Mouse (Mus musculus) CH12.LX (cell line): Measurements from ENCODE around the gene Zfp11. TPM values are rescaled to one million over a fixed set of nuclear protein-coding genes. Genes with fewer than 3 reads are reported as not detected.
"Not testable (repeated sequence)": the region's sequence is repeated elsewhere in the genome, so short reads cannot be mapped to it uniquely, and the experiment has no call there.

Source experiments
- DNase-seq: peaks from one replicate; pipeline ENCODE4 v3.0.0-alpha.2; 2013; ENCODE audit errors: extremely low read depth
- H3K27ac ChIP-seq: 2 replicates; pipeline ENCODE4 v1.5.1; 2012; ENCODE audit warnings: low read depth, mild to moderate bottlenecking, control low read depth, moderate library complexity; ENCODE audit not compliant: insufficient read depth
- H3K27me3 ChIP-seq: replicated peaks from 2 replicates; pipeline ENCODE3; 2012; ENCODE audit warnings: inconsistent platforms
- H3K36me3 ChIP-seq, 2 experiments: replicated peaks in 1 of 2; 2 replicates each; pipeline versions ENCODE3 to v1.6.1; 2012; ENCODE audit warnings: inconsistent platforms in 1 of 2, low read length in 1 of 2, mild to moderate bottlenecking in 1 of 2, mixed read lengths in 1 of 2, moderate library complexity in 1 of 2; ENCODE audit not compliant: control insufficient read depth in 1 of 2, insufficient read depth in 1 of 2
- H3K4me1 ChIP-seq, 2 experiments: 2 replicates each; pipeline ENCODE4 v1.6.1; 2012; ENCODE audit warnings: inconsistent platforms in 1 of 2, moderate library complexity in 1 of 2; ENCODE audit not compliant: insufficient read depth in 2 of 2, control insufficient read depth in 1 of 2
- H3K4me2 ChIP-seq: 2 replicates; pipeline ENCODE4 v1.6.1; 2012; ENCODE audit warnings: low read depth, mild to moderate bottlenecking, control low read depth; ENCODE audit not compliant: poor library complexity, insufficient read depth, severe bottlenecking
- H3K4me3 ChIP-seq, 3 experiments: fragments of 150-350 bp in 1 of 3; sonication (generic) in 1 of 3; replicated peaks in 1 of 3; 2 replicates each; pipeline versions ENCODE3 to v1.5.1; 2011 to 2012; ENCODE audit warnings: low read depth in 2 of 3, low read length in 2 of 3, mild to moderate bottlenecking in 2 of 3, moderate library complexity in 2 of 3, control low read depth in 1 of 3, improper control_type of control experiment in 1 of 3, inconsistent platforms in 1 of 3, mixed read lengths in 1 of 3; ENCODE audit not compliant: poor library complexity in 1 of 3
- H3K79me2 ChIP-seq: replicated peaks from 2 replicates; pipeline ENCODE4 v1.6.1; 2012; ENCODE audit warnings: mild to moderate bottlenecking, moderate library complexity; ENCODE audit not compliant: control insufficient read depth, poor library complexity, insufficient read depth, severe bottlenecking; ENCODE audit errors: extremely low read depth
- H3K9ac ChIP-seq: 2 replicates; pipeline ENCODE4 v1.6.1; 2012; ENCODE audit warnings: low read depth, mild to moderate bottlenecking, control low read depth, moderate library complexity; ENCODE audit not compliant: insufficient read depth
- H3K9me3 ChIP-seq: replicated peaks from 2 replicates; pipeline ENCODE3; 2012; ENCODE audit warnings: low read length, inconsistent platforms, mixed read lengths
- CHD2 ChIP-seq: IDR thresholded peaks from 2 replicates; pipeline ENCODE4 v1.6.1; 2011; ENCODE audit warnings: low read length, improper control_type of control experiment
- E2F4 ChIP-seq: IDR thresholded peaks from 2 replicates; pipeline ENCODE4 v1.6.1; 2011; ENCODE audit warnings: low read depth, low read length, improper control_type of control experiment; ENCODE audit not compliant: insufficient replicate concordance
- ELF1 ChIP-seq: IDR thresholded peaks from 2 replicates; pipeline ENCODE4 v1.6.1; 2014; ENCODE audit warnings: low read depth, mild to moderate bottlenecking, inconsistent platforms, low read length, improper control_type of control experiment
- EP300 ChIP-seq: IDR thresholded peaks from 2 replicates; pipeline ENCODE4 v1.6.1; 2011; ENCODE audit warnings: low read length, improper control_type of control experiment
- GABPA ChIP-seq: IDR thresholded peaks from 2 replicates; pipeline ENCODE4 v1.6.1; 2012; ENCODE audit warnings: low read depth, low read length, improper control_type of control experiment, inconsistent platforms; ENCODE audit not compliant: insufficient replicate concordance
- HCFC1 ChIP-seq: IDR thresholded peaks from 2 replicates; pipeline ENCODE4 v1.6.1; 2012; ENCODE audit warnings: low read depth, mild to moderate bottlenecking, inconsistent platforms, low read length, improper control_type of control experiment
- IRF4 ChIP-seq: IDR thresholded peaks from 2 replicates; pipeline ENCODE4 v1.6.1; 2014; ENCODE audit warnings: low read depth, mild to moderate bottlenecking, inconsistent platforms, low read length, improper control_type of control experiment
- JUND ChIP-seq: conservative IDR thresholded peaks from 2 replicates; pipeline ENCODE4 v1.6.1; 2011; ENCODE audit warnings: low read depth, low read length, improper control_type of control experiment
- KAT2A ChIP-seq: IDR thresholded peaks from 2 replicates; pipeline ENCODE4 v1.6.1; 2012; ENCODE audit warnings: low read length, improper control_type of control experiment, inconsistent platforms; ENCODE audit not compliant: insufficient replicate concordance
- MAX ChIP-seq: IDR thresholded peaks from 2 replicates; pipeline ENCODE4 v1.6.1; 2011; ENCODE audit warnings: low read length, improper control_type of control experiment
- MEF2A ChIP-seq: IDR thresholded peaks from 2 replicates; pipeline ENCODE4 v1.6.1; 2014; ENCODE audit warnings: low read depth, mild to moderate bottlenecking, inconsistent platforms, low read length, improper control_type of control experiment, borderline replicate concordance
- MXI1 ChIP-seq: IDR thresholded peaks from 2 replicates; pipeline ENCODE4 v1.6.1; 2011; ENCODE audit warnings: mild to moderate bottlenecking, low read depth, low read length, improper control_type of control experiment
- PAX5 ChIP-seq: IDR thresholded peaks from 2 replicates; pipeline ENCODE4 v1.6.1; 2012; ENCODE audit warnings: low read length, inconsistent platforms, mixed read lengths
- POLR2A ChIP-seq: IDR thresholded peaks from 2 replicates; pipeline ENCODE4 v1.6.1; 2011; ENCODE audit warnings: low read depth, mild to moderate bottlenecking, improper control_type of control experiment, low read length
- RAD21 ChIP-seq: IDR thresholded peaks from 2 replicates; pipeline ENCODE4 v1.6.1; 2011; ENCODE audit warnings: low read depth, mild to moderate bottlenecking, low read length, improper control_type of control experiment, moderate library complexity
- RCOR1 ChIP-seq: conservative IDR thresholded peaks from 2 replicates; pipeline ENCODE4 v1.6.1; 2012; ENCODE audit warnings: low read depth, mild to moderate bottlenecking, inconsistent platforms, low read length, improper control_type of control experiment
- SMC3 ChIP-seq: IDR thresholded peaks from 2 replicates; pipeline ENCODE4 v1.6.1; 2011; ENCODE audit warnings: low read depth, low read length, improper control_type of control experiment
- USF2 ChIP-seq: conservative IDR thresholded peaks from 2 replicates; pipeline ENCODE4 v1.6.1; 2011; ENCODE audit warnings: low read depth, low read length, improper control_type of control experiment
- ZC3H11A ChIP-seq: IDR thresholded peaks from 2 replicates; pipeline ENCODE4 v1.6.1; 2012; ENCODE audit warnings: low read depth, mild to moderate bottlenecking, inconsistent platforms, low read length, improper control_type of control experiment
- ZKSCAN1 ChIP-seq: IDR thresholded peaks from 2 replicates; pipeline ENCODE4 v1.6.1; 2012; ENCODE audit warnings: low read depth, inconsistent platforms, low read length, improper control_type of control experiment, borderline replicate concordance
- ZMIZ1 ChIP-seq: IDR thresholded peaks from 2 replicates; pipeline ENCODE4 v1.6.1; 2012; ENCODE audit warnings: low read depth, mild to moderate bottlenecking, inconsistent platforms, low read length, improper control_type of control experiment
- ZNF384 ChIP-seq: IDR thresholded peaks from 2 replicates; pipeline ENCODE4 v1.6.1; 2012; ENCODE audit warnings: low read depth, low read length, improper control_type of control experiment, inconsistent platforms
- dilution Hi-C: fragments of 300-500 bp; cut with MboI; formaldehyde crosslinking; loops from 2 replicates; pipeline ENCODE4 v1.14.3; 2020; ENCODE audit warnings: low sequenced_read_pairs; ENCODE audit not compliant: extremely low pct_unique_long_range_greater_than_20kb, extremely low pct_ligation_motif_present
- in situ Hi-C: fragments of 300-500 bp; cut with MboI; formaldehyde crosslinking; loops from 3 replicates; pipeline ENCODE4 v1.14.3; 2019; ENCODE audit warnings: low sequenced_read_pairs, low pct_ligation_motif_present, low pct_unique_long_range_greater_than_20kb, mixed read lengths
- polyA plus RNA-seq: library from polyadenylated mRNA; unstranded; fragments of >175 nt; gene quantifications from 2 replicates; pipeline ENCODE4 v1.2.1, GENCODE M21; 2012; ENCODE audit warnings: low read depth; ENCODE audit not compliant: insufficient read length
- total RNA-seq, 2 experiments: library from RNA; depleted of rRNA; stranded (reverse); fragments of 300-350 nt in 1 of 2; fragments of >200 nt in 1 of 2; gene quantifications; 2 replicates each; pipeline ENCODE4 v1.2.3; 2012 to 2014

The Zfp11 gene
- total and polyA plus RNA-seq, 3 experiments: not detected

- in situ Hi-C loops, H3K79me2 ChIP-seq, H3K9me3 ChIP-seq, H3K36me3 ChIP-seq, H3K4me2 ChIP-seq, dilution Hi-C loops, DNase-seq, H3K27ac ChIP-seq, H3K4me1 ChIP-seq, H3K9ac ChIP-seq, H3K4me3 ChIP-seq: not testable (repeated sequence)
- H3K27me3 ChIP-seq: peaks cover 63% of the 10 kb centered on the region
- TF ChIP-seq ZNF384: peak; percentile 28; the same call in 1 of the 2 replicates
Observed at GRCm38 (mm10) chr5:129685141-129685540, 15.2 kb upstream of the Zfp11 start.

GRCm38 (mm10) chr5:129669453-129670035 is 355 bp downstream of the Zfp11 start:
- TF ChIP-seq MXI1 (no peak), SMC3 (no peak), MAX (no peak), KAT2A (no peak), JUND (no peak), HCFC1 (no peak), MEF2A (no peak), ZNF384 (no peak), E2F4 (no peak), ZKSCAN1 (no peak), ZMIZ1 (no peak), GABPA (no peak), ELF1 (no peak), ZC3H11A (no peak)
- TF ChIP-seq, all 38 proteins: peak for 0
- dilution Hi-C loops: no loop called here
- H3K27me3 ChIP-seq: peaks cover 48% of the 10 kb centered on the region
- no peak for DNase-seq
- H3K9me3 ChIP-seq: peaks cover 2% of the 10 kb centered on the region
- no peak overlapping the region for H3K9ac ChIP-seq
- no peak overlapping the region for H3K4me3 ChIP-seq
- no peaks in the 10 kb centered on the region for H3K36me3 ChIP-seq
- in situ Hi-C loops: no loop called here
- no peaks in the 10 kb centered on the region for H3K4me1 ChIP-seq
- H3K79me2 ChIP-seq: no peaks in the 10 kb centered on the region
- H3K4me2 ChIP-seq: no peak overlapping the region
- H3K27ac ChIP-seq: no peak overlapping the region

- Histone ChIP-seq H3K9me3 (no peaks in the 10 kb centered on the region), H3K79me2 (no peaks in the 10 kb centered on the region), H3K9ac (no peak overlapping the region), H3K4me1 (no peaks in the 10 kb centered on the region), H3K27ac (no peak overlapping the region), H3K36me3 (no peaks in the 10 kb centered on the region), H3K4me2 (no peak overlapping the region), H3K4me3 (no peak overlapping the region), H3K27me3 (peaks cover 54% of the 10 kb centered on the region)
- TF ChIP-seq HCFC1 (no peak), ZKSCAN1 (no peak), PAX5 (no peak), USF2 (no peak), MAX (no peak), RCOR1 (no peak), CHD2 (no peak), SMC3 (no peak), RAD21 (no peak), JUND (no peak), POLR2A (no peak), ZC3H11A (no peak), EP300 (no peak), IRF4 (no peak)
- DNase-seq: no peak
- dilution Hi-C loops: no loop called here
- in situ Hi-C loops: no loop called here
Observed at GRCm38 (mm10) chr5:129667851-129668250, 2.0 kb downstream of the Zfp11 start.
